Mouse (Mus musculus) hindbrain, embryonic 15.5 days (tissue): ENCODE data around the gene Msto1. TPM values are rescaled to one million over a fixed set of nuclear protein-coding genes. Genes with fewer than 3 reads are reported as not detected.
"Not testable (repeated sequence)": the region's sequence is repeated elsewhere in the genome, so short reads cannot be mapped to it uniquely, and the experiment has no call there.

Experiments used
- ATAC-seq: fragments of 200-750 bp; cut with Nextera tagmentation; 2 replicates; pipeline ENCODE4 v1.8.0; 2017; ENCODE audit warnings: low read depth, moderate number of reproducible peaks, moderate TSS enrichment; ENCODE audit not compliant: low FRiP score
- H3K27ac ChIP-seq: fragments of 300-500 bp; sonication (generic); replicated peaks from 2 replicates; pipeline ENCODE4 v1.5.1; 2015; ENCODE audit warnings: mild to moderate bottlenecking, inconsistent platforms
- H3K27me3 ChIP-seq: fragments of 300-500 bp; sonication (generic); 2 replicates; pipeline ENCODE4 v1.6.1; 2015; ENCODE audit warnings: control low read depth, inconsistent platforms
- H3K36me3 ChIP-seq: fragments of 300-500 bp; sonication (generic); 2 replicates; pipeline ENCODE4 v1.6.1; 2015; ENCODE audit warnings: control low read depth, inconsistent platforms
- H3K4me1 ChIP-seq: fragments of 300-500 bp; sonication (generic); replicated peaks from 2 replicates; pipeline ENCODE4 v1.6.1; 2015; ENCODE audit warnings: control low read depth, inconsistent platforms
- H3K4me2 ChIP-seq: fragments of 300-500 bp; sonication (generic); 2 replicates; pipeline ENCODE4 v1.6.1; 2015; ENCODE audit warnings: moderate library complexity, mild to moderate bottlenecking, inconsistent platforms
- H3K4me3 ChIP-seq: fragments of 300-500 bp; sonication (generic); 2 replicates; pipeline ENCODE4 v1.5.1; 2015; ENCODE audit warnings: mild to moderate bottlenecking, inconsistent platforms
- H3K9ac ChIP-seq: fragments of 300-500 bp; sonication (generic); 2 replicates; pipeline ENCODE4 v1.6.1; 2015; ENCODE audit warnings: inconsistent platforms
- H3K9me3 ChIP-seq: fragments of 300-500 bp; sonication (generic); 2 replicates; pipeline ENCODE4 v1.6.1; 2016; ENCODE audit warnings: control low read depth, inconsistent platforms
- WGBS: fragments of 180-500 bp; shearing (Covaris S2); methylation state at CpG from one replicate; pipeline ENCODE4 v1.1.7; 2015; 5-methylcytosine and 5-hydroxymethylcytosine counted together
- polyA plus RNA-seq: library from polyadenylated mRNA; unstranded; fragments of >200 nt; fragmentation: Nextera tagmentation; extraction: Ambion mirVana; gene quantifications from 2 replicates; pipeline ENCODE4 v1.2.1, GENCODE M21; 2015

The Msto1 gene
- polyA plus RNA-seq, 1 experiment from 2014 or later = 50.6 TPM

DNA sequence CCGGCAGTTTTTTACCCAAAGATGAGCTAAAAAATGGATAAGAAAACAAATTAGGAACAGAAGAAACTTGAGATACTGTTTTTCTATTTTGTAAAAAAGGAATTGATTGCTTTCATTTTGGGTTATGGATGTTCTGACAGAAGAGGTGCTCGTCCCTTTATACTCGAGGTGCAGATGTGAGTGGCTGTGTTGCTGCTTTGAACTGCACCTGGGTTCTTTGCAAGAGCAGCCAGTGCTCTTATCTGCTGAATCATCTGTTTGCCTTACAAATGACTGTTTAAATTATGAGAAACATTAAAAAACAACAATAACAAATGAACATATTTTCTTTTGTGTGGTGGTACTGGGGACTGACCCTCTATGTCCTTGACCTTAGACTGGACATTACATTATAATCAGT, 15.7 kb upstream of the Msto1 start:
- H3K9me3 ChIP-seq = no peaks in the 10 kb centered on the region
- H3K4me3 ChIP-seq = no peak overlapping the region
- no peak overlapping the region for H3K4me2 ChIP-seq
- no peak overlapping the region for H3K27ac ChIP-seq
- no peak for ATAC-seq
- H3K36me3 ChIP-seq = peaks cover 76% of the 10 kb centered on the region
- no peaks in the 10 kb centered on the region for H3K27me3 ChIP-seq
- 87% methylated on average over 3 of the region's 3 CpGs for WGBS
- H3K4me1 ChIP-seq = no peaks in the 10 kb centered on the region
- no peak overlapping the region for H3K9ac ChIP-seq

DNA sequence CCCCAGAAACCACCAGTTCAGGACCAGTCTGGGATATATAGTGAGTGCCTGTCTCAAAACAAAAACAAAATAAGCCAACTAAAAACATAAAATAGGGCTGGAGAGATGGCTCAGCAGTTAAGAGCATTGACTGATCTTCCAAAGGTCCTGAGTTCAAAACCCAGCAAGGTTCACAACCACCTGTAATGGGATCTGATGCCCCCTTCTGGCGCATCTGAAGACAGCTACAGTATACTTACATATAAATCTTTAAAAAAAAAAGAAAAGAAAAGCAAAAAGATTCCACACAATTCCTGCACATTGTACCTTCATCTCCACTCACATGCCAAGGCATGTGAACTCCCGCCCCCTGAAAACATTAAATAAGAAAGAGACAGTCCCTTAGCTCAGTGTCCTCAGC, 11.9 kb upstream of the Msto1 start:
- no peak overlapping the region for H3K27ac ChIP-seq

DNA sequence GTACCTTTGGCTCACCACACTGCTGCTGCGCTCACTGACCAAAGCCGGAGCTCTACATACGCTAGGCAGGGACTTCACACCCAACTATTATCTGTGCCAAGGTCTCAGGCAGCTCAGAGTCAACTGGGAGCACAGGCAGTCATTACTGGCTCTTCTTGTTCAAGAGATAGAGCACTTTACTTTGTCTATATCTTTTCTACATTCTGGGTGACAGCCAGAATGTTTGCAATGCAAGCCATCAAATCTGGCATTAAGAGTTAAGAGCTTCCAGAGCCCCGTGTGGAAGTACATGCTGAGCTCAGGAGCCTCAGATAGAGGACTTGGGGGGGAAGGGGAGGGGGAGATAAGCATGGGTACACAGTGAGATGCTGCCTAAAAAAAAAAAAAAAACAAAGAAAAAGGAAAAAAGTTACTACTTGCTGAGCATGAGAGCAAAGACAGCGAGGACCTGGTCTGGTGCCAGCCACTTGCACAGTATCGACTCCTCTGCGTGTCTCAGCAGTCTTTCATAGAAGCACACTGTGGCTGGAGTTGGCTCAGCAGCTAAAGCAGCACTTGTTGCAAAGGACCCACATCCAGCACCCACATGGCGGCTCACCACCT, 10.3 kb upstream of the Msto1 start:
- H3K36me3 ChIP-seq = peaks cover 71% of the 10 kb centered on the region
- no peak overlapping the region for H3K27ac ChIP-seq
- no peak overlapping the region for H3K4me2 ChIP-seq
- no peak for ATAC-seq
- no peaks in the 10 kb centered on the region for H3K4me1 ChIP-seq
- no peak overlapping the region for H3K9ac ChIP-seq
- H3K27me3 ChIP-seq = no peaks in the 10 kb centered on the region
- H3K9me3 ChIP-seq = no peaks in the 10 kb centered on the region
- WGBS = 91% methylated on average over 8 of the region's 8 CpGs
- H3K4me3 ChIP-seq = no peak overlapping the region

More for the DNA sequence above, 11.9 kb upstream of the Msto1 start:
- Histone ChIP-seq H3K27me3 (no peaks in the 10 kb centered on the region), H3K4me2 (no peak overlapping the region), H3K4me1 (no peaks in the 10 kb centered on the region), H3K9ac (no peak overlapping the region), H3K4me3 (no peak overlapping the region), H3K9me3 (no peaks in the 10 kb centered on the region), H3K36me3 (peaks cover 85% of the 10 kb centered on the region)
- WGBS = 91% methylated on average over 2 of the region's 2 CpGs
- ATAC-seq = no peak

DNA sequence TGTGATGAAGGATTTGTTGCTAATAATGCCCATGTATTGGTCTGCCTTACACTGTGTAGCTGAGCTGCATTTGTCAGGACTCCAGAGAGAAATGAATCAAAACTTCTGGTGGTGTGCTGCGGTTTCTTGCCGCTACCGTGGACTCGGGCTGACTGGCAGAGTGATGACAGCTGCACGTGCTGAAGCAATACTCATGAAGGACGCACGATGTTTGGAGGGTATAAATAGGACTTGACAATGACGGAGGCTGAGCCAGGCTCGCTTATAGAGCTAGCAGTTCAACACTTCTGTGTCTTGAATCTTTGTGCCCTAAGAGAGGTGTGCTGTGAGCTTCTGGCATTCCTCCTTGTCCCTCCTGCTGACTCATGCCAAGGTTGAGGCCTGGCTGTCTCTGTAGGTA, 7.6 kb upstream of the Msto1 start:
- Histone ChIP-seq H3K4me3 (no peak overlapping the region), H3K9me3 (no peaks in the 10 kb centered on the region), H3K27ac (no peak overlapping the region), H3K4me2 (no peak overlapping the region), H3K27me3 (no peaks in the 10 kb centered on the region), H3K4me1 (no peaks in the 10 kb centered on the region), H3K36me3 (peaks cover 51% of the 10 kb centered on the region), H3K9ac (no peak overlapping the region)
- no peak for ATAC-seq
- 96% methylated on average over 9 of the region's 9 CpGs for WGBS

DNA sequence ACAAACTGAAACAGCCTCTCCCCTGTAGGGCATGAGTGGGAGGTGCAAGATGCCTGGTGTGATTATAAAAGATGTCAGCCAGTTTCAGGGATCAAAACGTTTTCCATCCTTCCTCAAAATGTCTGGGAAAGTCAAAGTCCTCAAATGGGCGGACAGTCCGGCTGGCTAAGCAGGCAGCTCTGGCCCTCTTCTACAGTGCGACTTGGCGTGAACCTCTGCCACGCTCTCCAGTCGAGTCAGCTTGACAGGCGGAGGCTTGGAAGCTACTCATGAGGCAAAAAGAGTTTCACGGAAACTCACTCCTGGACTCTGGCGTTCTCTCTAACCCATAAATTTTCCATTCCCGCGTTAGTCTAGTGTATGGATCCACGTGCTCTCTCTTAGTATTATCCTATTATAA, 5.2 kb upstream of the Msto1 start:
- Histone ChIP-seq H3K4me1 (peaks cover 8% of the 10 kb centered on the region), H3K27ac (no peak overlapping the region), H3K4me3 (no peak overlapping the region), H3K36me3 (peaks cover 29% of the 10 kb centered on the region), H3K27me3 (no peaks in the 10 kb centered on the region), H3K9me3 (no peaks in the 10 kb centered on the region), H3K4me2 (no peak overlapping the region), H3K9ac (no peak overlapping the region)
- ATAC-seq = no peak
- 85% methylated on average over 13 of the region's 13 CpGs for WGBS

DNA sequence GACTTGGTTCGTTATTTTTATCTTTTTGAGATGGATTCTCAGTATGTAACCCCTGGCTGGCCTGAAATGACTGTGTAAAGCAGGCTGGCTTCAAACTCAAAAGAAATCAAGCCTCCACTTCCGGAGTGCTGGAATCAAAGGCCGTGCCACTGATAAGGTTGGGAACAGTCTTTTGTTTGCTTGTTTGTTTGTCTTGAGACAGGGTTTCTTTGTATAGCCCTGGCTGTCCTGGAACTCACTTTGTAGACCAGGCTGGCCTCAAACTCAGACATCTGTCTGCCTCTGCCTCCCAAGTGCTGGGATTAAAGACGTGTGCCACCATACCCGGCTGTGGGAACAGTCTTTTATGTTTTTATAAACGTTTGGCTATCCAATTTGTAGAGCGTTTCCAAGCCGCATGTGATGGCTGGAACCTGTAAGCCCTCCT, 598 bp upstream of the Msto1 start:
- 27% methylated on average over 8 of the region's 8 CpGs for WGBS
- no peaks in the 10 kb centered on the region for H3K27me3 ChIP-seq
- H3K4me2 ChIP-seq = peak overlapping the region; percentile 71
- no peaks in the 10 kb centered on the region for H3K9me3 ChIP-seq
- peak overlapping the region; percentile 67 for H3K9ac ChIP-seq
- ATAC-seq = no peak
- peak overlapping the region; percentile 93 for H3K27ac ChIP-seq
- H3K4me3 ChIP-seq = peak overlapping the region; percentile 64
- H3K36me3 ChIP-seq = peaks cover 27% of the 10 kb centered on the region
- peaks cover 15% of the 10 kb centered on the region for H3K4me1 ChIP-seq

DNA sequence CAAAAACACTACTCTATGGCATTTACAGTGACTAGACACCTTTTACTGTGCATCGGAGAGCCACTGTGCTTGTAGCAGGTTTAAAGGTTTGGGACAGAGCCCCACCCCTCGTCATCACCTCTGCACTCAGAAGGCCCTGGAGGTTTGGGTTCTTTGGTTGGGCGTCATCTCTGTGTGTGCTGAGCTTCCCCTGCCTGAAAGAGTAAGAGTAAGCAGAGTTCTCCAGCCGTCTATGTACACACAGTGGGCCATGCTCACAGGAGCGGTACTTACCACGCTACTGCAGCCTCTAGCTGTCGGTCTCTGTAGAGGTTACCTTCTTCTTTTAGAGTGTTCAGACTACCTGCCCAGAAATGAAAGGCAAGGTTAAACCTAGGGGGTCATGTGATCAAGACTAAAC, 1.2 kb downstream of the Msto1 start:
- Histone ChIP-seq H3K36me3 (peaks cover 43% of the 10 kb centered on the region), H3K4me2 (peak overlapping the region; percentile 71), H3K27me3 (no peaks in the 10 kb centered on the region), H3K27ac (no peak overlapping the region), H3K9ac (0 out of 2 replicates have a peak overlapping the region, but pooled peaks have one; percentile 67), H3K4me3 (peak overlapping the region; percentile 64; the same call in 1 of the 2 replicates), H3K4me1 (peaks cover 15% of the 10 kb centered on the region), H3K9me3 (no peaks in the 10 kb centered on the region)
- no peak for ATAC-seq
- 93% methylated on average over 7 of the region's 7 CpGs for WGBS

DNA sequence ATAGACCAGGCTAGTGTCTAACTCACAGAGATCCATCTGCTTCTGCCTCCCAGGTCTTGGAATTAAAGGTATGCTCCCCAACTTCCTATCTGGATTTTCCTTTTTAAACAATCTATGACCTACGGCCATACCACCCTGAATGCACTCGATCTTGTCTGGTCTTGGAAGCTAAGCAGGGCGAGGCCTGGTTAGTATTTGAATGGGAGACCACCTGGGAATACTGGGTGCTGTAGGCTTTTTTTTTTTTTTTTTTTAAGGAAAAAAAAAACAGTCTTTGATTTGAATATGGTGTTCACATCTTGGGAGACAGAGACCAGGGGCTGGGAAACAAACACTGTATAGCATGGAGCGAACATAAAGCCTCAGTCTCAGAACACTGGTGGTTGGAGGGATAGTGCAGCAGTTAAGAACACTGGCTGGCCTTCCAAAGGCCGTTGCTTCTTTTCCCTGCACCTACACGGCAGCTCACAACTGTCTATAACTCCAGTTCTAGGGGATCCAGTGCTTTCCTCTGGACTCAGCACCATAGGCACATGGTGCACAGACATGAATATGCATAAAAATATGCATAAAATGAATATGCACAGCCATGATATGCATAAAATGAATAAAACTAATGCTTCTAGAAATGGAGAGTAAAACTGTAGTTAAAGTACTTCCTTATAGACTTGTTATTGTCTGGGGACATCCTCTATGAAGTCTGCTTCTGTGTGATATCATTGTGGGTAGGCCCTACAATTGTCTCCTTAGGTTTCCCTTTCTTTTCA, 7.2 kb downstream of the Msto1 start:
- no peak overlapping the region for H3K9ac ChIP-seq
- 91% methylated on average over 6 of the region's 6 CpGs for WGBS
- H3K4me3 ChIP-seq = no peak overlapping the region
- H3K4me1 ChIP-seq = no peaks in the 10 kb centered on the region
- H3K27me3 ChIP-seq = no peaks in the 10 kb centered on the region
- no peak overlapping the region for H3K4me2 ChIP-seq
- no peak overlapping the region for H3K27ac ChIP-seq
- peaks cover 80% of the 10 kb centered on the region for H3K36me3 ChIP-seq
- H3K9me3 ChIP-seq = no peaks in the 10 kb centered on the region
- no peak for ATAC-seq

DNA sequence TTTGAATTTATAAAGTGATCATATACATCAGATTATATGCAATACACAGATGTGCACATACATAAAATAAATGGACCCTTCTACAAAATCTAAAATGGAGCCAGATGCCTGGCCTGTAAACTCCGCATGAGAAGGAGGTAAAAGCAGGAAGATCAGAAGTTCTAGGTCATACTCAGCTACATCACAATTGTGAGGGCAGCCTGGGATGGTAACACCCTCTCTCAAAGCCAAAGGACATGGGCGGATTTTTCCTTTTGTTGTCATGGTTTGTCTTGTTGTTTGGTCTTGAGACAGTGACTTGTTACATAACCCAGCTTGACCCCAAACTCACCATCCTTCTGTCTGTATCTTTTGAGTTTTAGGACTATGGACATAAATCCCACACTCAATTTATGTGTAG, 8.1 kb downstream of the Msto1 start:
- no peak for ATAC-seq
- Histone ChIP-seq H3K36me3 (peaks cover 77% of the 10 kb centered on the region), H3K4me3 (no peak overlapping the region), H3K9ac (no peak overlapping the region), H3K27ac (no peak overlapping the region), H3K4me1 (no peaks in the 10 kb centered on the region), H3K27me3 (no peaks in the 10 kb centered on the region), H3K9me3 (no peaks in the 10 kb centered on the region), H3K4me2 (no peak overlapping the region)
- WGBS = 91% methylated on average over 2 of the region's 2 CpGs

DNA sequence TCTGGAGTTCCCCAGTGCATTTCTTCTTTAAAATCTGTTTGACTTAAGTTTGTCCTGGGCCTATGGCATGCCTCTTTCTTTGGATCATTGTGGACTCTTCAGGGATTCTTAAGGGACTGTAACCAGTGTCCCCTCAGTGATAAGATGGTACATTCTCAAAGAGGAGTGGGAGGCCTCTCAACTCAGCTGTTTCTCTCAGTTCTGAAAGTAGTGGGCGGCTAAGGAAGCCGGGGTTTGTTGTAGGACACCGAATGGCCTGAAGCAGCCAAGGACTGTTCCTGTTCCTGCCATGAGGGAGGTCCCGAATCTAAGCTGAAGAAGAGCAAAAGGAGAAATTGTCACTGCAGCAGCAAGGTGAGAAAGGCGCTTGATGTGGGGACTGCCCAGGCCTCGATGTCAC, 8.6 kb downstream of the Msto1 start:
- Histone ChIP-seq H3K4me1 (no peaks in the 10 kb centered on the region), H3K9me3 (no peaks in the 10 kb centered on the region), H3K36me3 (peaks cover 73% of the 10 kb centered on the region), H3K27ac (no peak overlapping the region), H3K4me3 (no peak overlapping the region), H3K4me2 (no peak overlapping the region), H3K9ac (no peak overlapping the region), H3K27me3 (no peaks in the 10 kb centered on the region)
- ATAC-seq = no peak
- 90% methylated on average over 6 of the region's 6 CpGs for WGBS

DNA sequence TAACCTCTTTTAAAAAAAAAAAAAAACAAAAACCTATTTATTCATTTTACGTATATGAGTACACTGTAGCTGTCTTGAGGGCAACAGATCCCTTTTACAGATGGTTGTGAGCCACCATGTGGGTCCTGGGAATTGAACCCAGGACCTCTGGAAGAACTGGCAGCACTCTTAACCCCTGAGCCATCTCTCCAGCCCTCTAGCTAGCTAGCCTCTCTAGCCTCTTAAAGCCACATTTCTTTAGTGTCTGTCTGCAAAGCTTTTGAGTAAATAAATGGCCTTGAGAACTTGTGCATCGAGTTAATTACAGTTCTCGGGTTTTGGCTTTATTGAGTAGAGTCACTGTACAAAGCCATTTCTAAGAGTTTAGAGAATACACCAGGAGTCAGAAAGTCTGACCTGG, 9.0 kb downstream of the Msto1 start:
- WGBS = 93% methylated on average over 3 of the region's 3 CpGs
- ATAC-seq = no peak
- H3K4me3 ChIP-seq = no peak overlapping the region
- peaks cover 69% of the 10 kb centered on the region for H3K36me3 ChIP-seq
- no peaks in the 10 kb centered on the region for H3K4me1 ChIP-seq
- no peak overlapping the region for H3K9ac ChIP-seq
- no peaks in the 10 kb centered on the region for H3K9me3 ChIP-seq
- H3K27ac ChIP-seq = no peak overlapping the region
- H3K4me2 ChIP-seq = no peak overlapping the region
- no peaks in the 10 kb centered on the region for H3K27me3 ChIP-seq

DNA sequence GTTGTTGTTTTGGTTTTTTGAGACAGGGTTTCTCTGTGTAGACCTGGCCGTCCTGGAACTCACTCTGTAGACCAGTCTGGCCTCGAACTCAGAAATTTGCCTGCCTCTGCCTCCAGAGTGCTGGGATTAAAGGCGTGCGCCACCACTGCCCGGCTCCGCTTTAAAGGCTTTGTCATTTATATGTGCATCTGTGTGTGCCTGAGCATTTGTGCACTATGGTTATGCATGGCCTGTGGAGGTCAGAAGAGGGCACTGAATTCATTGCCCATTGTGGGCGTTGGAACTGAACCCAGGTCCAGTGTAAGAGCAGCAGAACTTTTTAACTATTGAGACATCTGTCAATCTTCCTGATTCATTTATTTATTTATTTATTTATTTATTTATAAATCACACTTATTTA, 20.8 kb downstream of the Msto1 start:
- H3K4me1 ChIP-seq, H3K27me3 ChIP-seq, ATAC-seq, H3K9ac ChIP-seq, H3K4me2 ChIP-seq, H3K27ac ChIP-seq, H3K9me3 ChIP-seq, H3K4me3 ChIP-seq: not testable (repeated sequence)
- 93% methylated on average over 7 of the region's 7 CpGs for WGBS
- H3K36me3 ChIP-seq = peaks cover 20% of the 10 kb centered on the region
